Mouse (Mus musculus): Measurements from ENCODE around the gene Tchh. TPM values are rescaled to one million over a fixed set of nuclear protein-coding genes. Genes with fewer than 3 reads are reported as not detected.

Gene Tchh
- polyA plus RNA-seq (2012; fragmentation: generic; extraction: Trizol): not detected

DNA sequence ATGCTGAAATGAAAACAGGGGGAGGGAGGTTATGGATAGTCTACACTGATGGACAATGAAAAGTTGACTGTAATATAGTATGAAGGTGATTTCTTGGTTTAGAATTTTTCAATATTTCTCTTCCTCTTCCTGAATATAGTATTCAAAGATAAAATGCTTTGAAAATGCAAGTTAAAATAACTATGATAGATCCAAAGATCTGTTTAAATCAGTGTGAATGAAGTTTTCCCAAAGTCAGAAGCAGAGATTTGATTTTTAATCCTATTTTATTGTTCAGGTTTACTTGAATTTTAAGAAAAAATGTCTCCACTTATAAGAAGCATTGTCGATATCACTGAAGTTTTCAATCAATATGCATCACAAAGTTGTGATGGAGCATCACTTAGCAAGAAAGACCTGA lies at the start of gene Tchh:
Gene Tchh (plus strand): TSS at position 301 of the 400 bp plus-strand sequence.

DNA sequence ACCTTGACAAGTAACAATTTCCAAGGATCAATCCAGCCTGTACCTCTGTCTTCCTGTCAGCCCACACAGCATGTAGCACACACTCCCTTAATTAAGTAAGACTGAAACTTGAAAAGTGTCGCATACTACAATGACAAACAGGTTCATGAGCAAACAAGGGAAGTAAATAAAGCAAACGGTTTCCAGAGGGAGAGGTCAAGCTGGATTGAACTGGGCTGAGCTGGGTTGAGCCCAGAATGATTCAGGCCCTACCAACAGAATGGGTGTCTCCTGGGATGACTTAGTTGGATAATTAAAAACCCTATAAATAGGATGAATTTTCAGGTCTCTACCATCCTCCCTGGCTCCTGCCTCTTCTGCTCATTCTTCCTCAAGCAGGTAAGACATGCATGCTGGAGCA lies 48.8 kb upstream of the Tchh start, which contains the start of gene Rptn:
Gene Rptn (plus strand): TSS at position 334 of the 400 bp plus-strand sequence.

DNA sequence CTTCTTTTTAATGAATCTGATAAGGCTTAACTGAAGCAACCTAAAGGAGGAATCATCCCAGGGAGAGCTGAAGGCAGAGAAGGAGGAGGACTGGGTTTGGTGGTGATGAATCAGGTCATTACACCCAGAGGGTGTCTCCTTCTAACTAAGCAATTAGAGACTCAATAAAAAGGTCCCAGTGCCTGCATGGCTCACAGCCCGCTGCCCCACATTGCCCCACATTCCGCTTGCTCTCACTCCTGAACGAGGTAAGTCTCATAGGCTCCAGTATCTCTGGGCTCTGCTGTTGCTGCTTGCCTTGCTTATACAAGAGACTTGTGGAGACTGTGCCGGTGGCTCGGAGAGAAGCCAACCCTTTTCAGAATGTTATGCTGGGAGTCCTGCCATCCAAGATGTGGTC lies 26.4 kb downstream of the Tchh start, which contains the start of gene Tchhl1:
Gene Tchhl1 (plus strand): TSS at position 194 of the 400 bp plus-strand sequence.

Other genes with a start within 250 kb of the Tchh start
- not detected for gene Flg2, start 245.1 kb upstream of the Tchh start, polyA plus RNA-seq (2012; fragmentation: generic; extraction: Trizol)
- gene Flg, start 168.8 kb upstream of the Tchh start, polyA plus RNA-seq (2012; fragmentation: generic; extraction: Trizol): not detected
- gene Hrnr, start 122.6 kb upstream of the Tchh start, polyA plus RNA-seq (2012; fragmentation: generic; extraction: Trizol): under 1 TPM in 1 of 2 experiments, not detected in 1; under 0.01 TPM
- gene Rptn, start 48.6 kb upstream of the Tchh start, polyA plus RNA-seq (2012; fragmentation: generic; extraction: Trizol): not detected
- not detected for gene Tchhl1, start 26.4 kb downstream of the Tchh start, polyA plus RNA-seq (2012; fragmentation: generic; extraction: Trizol)
- gene S100a11, start 78.2 kb downstream of the Tchh start, polyA plus RNA-seq (2012; fragmentation: generic; extraction: Trizol): 1,000 to 10,000 TPM; 3,743 to 4,429 TPM
- gene S100a10, start 112.8 kb downstream of the Tchh start, polyA plus RNA-seq (2012; fragmentation: generic; extraction: Trizol): 1,000 to 10,000 TPM; 1,491 to 2,157 TPM
- not detected for gene Tdpoz2, start 210.4 kb downstream of the Tchh start, polyA plus RNA-seq (2012; fragmentation: generic; extraction: Trizol)
- gene Tdpoz1, start 234.0 kb downstream of the Tchh start, polyA plus RNA-seq (2012; fragmentation: generic; extraction: Trizol): not detected